Mouse (Mus musculus): ENCODE measurements at regions not wholly inside any gene's neighbourhood (a gene's known extent, or its start where the extent isn't known, plus 50 kb on each side); places are given as distances from the start of the nearest gene placed in this dataset.

GRCm38 (mm10) chr15:68014605-68015305 is 1514.0 kb upstream of the Lrrc6 start:
- 63% methylated on average over 2 of the region's 2 CpGs for WGBS
- H3K27ac ChIP-seq = no peak overlapping the region
- no peaks in the 10 kb centered on the region for H3K27me3 ChIP-seq (ENCODE audit: insufficient read depth, poor library complexity, severe bottlenecking)
- no peaks in the 10 kb centered on the region for H3K36me3 ChIP-seq
- H3K4me1 ChIP-seq (replicated peaks) = no peaks in the 10 kb centered on the region
- H3K9me3 ChIP-seq = no peaks in the 10 kb centered on the region
- DNase-seq (ENCODE audit: low spot score) = no peak
- H3K4me3 ChIP-seq = no peak overlapping the region

- Histone ChIP-seq H3K27ac (no peak overlapping the region), H3K9me3 (no peaks in the 10 kb centered on the region), H3K36me3 (no peaks in the 10 kb centered on the region), H3K27me3 (ENCODE audit: insufficient read depth, poor library complexity, severe bottlenecking) (no peaks in the 10 kb centered on the region), H3K4me1 (replicated peaks) (no peaks in the 10 kb centered on the region), H3K4me3 (no peak overlapping the region)
- no peak for DNase-seq (ENCODE audit: low spot score)
- WGBS = 94% methylated on average over 1 of the region's 1 CpGs
Observed at GRCm38 (mm10) chr15:68011162-68011561, 1510.5 kb upstream of the Lrrc6 start.

- DNase-seq (ENCODE audit: low spot score) = no peak
- WGBS = 90% methylated on average over 1 of the region's 1 CpGs
- Histone ChIP-seq H3K36me3 (no peaks in the 10 kb centered on the region), H3K9me3 (no peaks in the 10 kb centered on the region), H3K4me3 (no peak overlapping the region), H3K4me1 (replicated peaks) (no peaks in the 10 kb centered on the region), H3K27me3 (ENCODE audit: insufficient read depth, poor library complexity, severe bottlenecking) (no peaks in the 10 kb centered on the region), H3K27ac (no peak overlapping the region)
Observed at GRCm38 (mm10) chr15:68010189-68010588, 1509.5 kb upstream of the Lrrc6 start.

- H3K36me3 ChIP-seq = no peaks in the 10 kb centered on the region
- H3K4me1 ChIP-seq (replicated peaks) = no peaks in the 10 kb centered on the region
- H3K27ac ChIP-seq = no peak overlapping the region
- H3K9me3 ChIP-seq = no peaks in the 10 kb centered on the region
- WGBS = 77% methylated on average over 5 of the region's 5 CpGs
- no peak overlapping the region for H3K4me3 ChIP-seq
- DNase-seq (ENCODE audit: low spot score) = no peak
- no peaks in the 10 kb centered on the region for H3K27me3 ChIP-seq (ENCODE audit: insufficient read depth, poor library complexity, severe bottlenecking)
Observed at GRCm38 (mm10) chr15:68004798-68005197, 1504.1 kb upstream of the Lrrc6 start.

GRCm38 (mm10) chr15:67996532-67996931 is 1495.8 kb upstream of the Lrrc6 start:
- Histone ChIP-seq H3K4me3 (no peak overlapping the region), H3K4me1 (replicated peaks) (peaks cover 3% of the 10 kb centered on the region; the same call in 1 of the 2 replicates), H3K27me3 (ENCODE audit: insufficient read depth, poor library complexity, severe bottlenecking) (no peaks in the 10 kb centered on the region), H3K9me3 (no peaks in the 10 kb centered on the region), H3K36me3 (no peaks in the 10 kb centered on the region), H3K27ac (no peak overlapping the region)
- 74% methylated on average over 7 of the region's 7 CpGs for WGBS
- no peak for DNase-seq (ENCODE audit: low spot score)

GRCm38 (mm10) chr15:67989428-67990272 is 1488.9 kb upstream of the Lrrc6 start:
- no peaks in the 10 kb centered on the region for H3K27me3 ChIP-seq (ENCODE audit: insufficient read depth, poor library complexity, severe bottlenecking)
- H3K36me3 ChIP-seq = no peaks in the 10 kb centered on the region
- no peak overlapping the region for H3K4me3 ChIP-seq
- no peak overlapping the region for H3K27ac ChIP-seq
- no peaks in the 10 kb centered on the region for H3K9me3 ChIP-seq
- no peak for DNase-seq (ENCODE audit: low spot score)
- H3K4me1 ChIP-seq (replicated peaks) = no peaks in the 10 kb centered on the region
- 84% methylated on average over 5 of the region's 5 CpGs for WGBS

GRCm38 (mm10) chr15:67987941-67988340 is 1487.2 kb upstream of the Lrrc6 start:
- no peak overlapping the region for H3K4me3 ChIP-seq
- H3K9me3 ChIP-seq = no peaks in the 10 kb centered on the region
- 95% methylated on average over 4 of the region's 4 CpGs for WGBS
- no peaks in the 10 kb centered on the region for H3K4me1 ChIP-seq (replicated peaks)
- DNase-seq (ENCODE audit: low spot score) = no peak
- no peak overlapping the region for H3K27ac ChIP-seq
- no peaks in the 10 kb centered on the region for H3K27me3 ChIP-seq (ENCODE audit: insufficient read depth, poor library complexity, severe bottlenecking)
- H3K36me3 ChIP-seq = no peaks in the 10 kb centered on the region

- H3K27ac ChIP-seq = no peak overlapping the region
- no peaks in the 10 kb centered on the region for H3K36me3 ChIP-seq
- no peaks in the 10 kb centered on the region for H3K4me1 ChIP-seq (replicated peaks)
- H3K4me3 ChIP-seq = no peak overlapping the region
- no peak for DNase-seq (ENCODE audit: low spot score)
- WGBS = 21% methylated on average over 1 of the region's 1 CpGs
- H3K9me3 ChIP-seq = no peaks in the 10 kb centered on the region
- no peaks in the 10 kb centered on the region for H3K27me3 ChIP-seq (ENCODE audit: insufficient read depth, poor library complexity, severe bottlenecking)
Observed at GRCm38 (mm10) chr15:67983253-67983652, 1482.5 kb upstream of the Lrrc6 start.

- DNase-seq (ENCODE audit: low spot score) = no peak
- Histone ChIP-seq H3K4me1 (replicated peaks) (no peaks in the 10 kb centered on the region), H3K27ac (no peak overlapping the region), H3K27me3 (ENCODE audit: insufficient read depth, poor library complexity, severe bottlenecking) (no peaks in the 10 kb centered on the region), H3K9me3 (no peaks in the 10 kb centered on the region), H3K36me3 (no peaks in the 10 kb centered on the region), H3K4me3 (no peak overlapping the region)
- 92% methylated on average over 3 of the region's 3 CpGs for WGBS
Observed at GRCm38 (mm10) chr15:67981876-67982275, 1481.2 kb upstream of the Lrrc6 start.

- Histone ChIP-seq H3K4me3 (no peak overlapping the region), H3K27me3 (ENCODE audit: insufficient read depth, poor library complexity, severe bottlenecking) (no peaks in the 10 kb centered on the region), H3K4me1 (replicated peaks) (no peaks in the 10 kb centered on the region), H3K27ac (no peak overlapping the region), H3K36me3 (no peaks in the 10 kb centered on the region), H3K9me3 (no peaks in the 10 kb centered on the region)
- no peak for DNase-seq (ENCODE audit: low spot score)
- 75% methylated on average over 3 of the region's 3 CpGs for WGBS
Observed at GRCm38 (mm10) chr15:67979451-67979850, 1478.7 kb upstream of the Lrrc6 start.

GRCm38 (mm10) chr15:67977210-67977609 is 1476.5 kb upstream of the Lrrc6 start:
- Histone ChIP-seq H3K27ac (no peak overlapping the region), H3K27me3 (ENCODE audit: insufficient read depth, poor library complexity, severe bottlenecking) (no peaks in the 10 kb centered on the region), H3K4me1 (replicated peaks) (no peaks in the 10 kb centered on the region), H3K4me3 (no peak overlapping the region), H3K9me3 (no peaks in the 10 kb centered on the region), H3K36me3 (no peaks in the 10 kb centered on the region)
- no peak for DNase-seq (ENCODE audit: low spot score)
- 90% methylated on average over 2 of the region's 2 CpGs for WGBS

- DNase-seq (ENCODE audit: low spot score) = no peak
- Histone ChIP-seq H3K4me3 (no peak overlapping the region), H3K9me3 (no peaks in the 10 kb centered on the region), H3K4me1 (replicated peaks) (no peaks in the 10 kb centered on the region), H3K36me3 (no peaks in the 10 kb centered on the region), H3K27ac (no peak overlapping the region), H3K27me3 (ENCODE audit: insufficient read depth, poor library complexity, severe bottlenecking) (no peaks in the 10 kb centered on the region)
- 66% methylated on average over 3 of the region's 3 CpGs for WGBS
Observed at GRCm38 (mm10) chr15:67971998-67972397, 1471.3 kb upstream of the Lrrc6 start.

GRCm38 (mm10) chr15:67954216-67954615 is 1453.5 kb upstream of the Lrrc6 start:
- WGBS = 67% methylated on average over 2 of the region's 2 CpGs
- H3K9me3 ChIP-seq = no peaks in the 10 kb centered on the region
- H3K4me1 ChIP-seq (replicated peaks) = no peaks in the 10 kb centered on the region
- H3K36me3 ChIP-seq = no peaks in the 10 kb centered on the region
- no peak for DNase-seq (ENCODE audit: low spot score)
- H3K27ac ChIP-seq = no peak overlapping the region
- no peaks in the 10 kb centered on the region for H3K27me3 ChIP-seq (ENCODE audit: insufficient read depth, poor library complexity, severe bottlenecking)
- no peak overlapping the region for H3K4me3 ChIP-seq
